Mouse (Mus musculus): Measurements from ENCODE around the gene Tmcc3.

The Tmcc3 gene

DNA sequence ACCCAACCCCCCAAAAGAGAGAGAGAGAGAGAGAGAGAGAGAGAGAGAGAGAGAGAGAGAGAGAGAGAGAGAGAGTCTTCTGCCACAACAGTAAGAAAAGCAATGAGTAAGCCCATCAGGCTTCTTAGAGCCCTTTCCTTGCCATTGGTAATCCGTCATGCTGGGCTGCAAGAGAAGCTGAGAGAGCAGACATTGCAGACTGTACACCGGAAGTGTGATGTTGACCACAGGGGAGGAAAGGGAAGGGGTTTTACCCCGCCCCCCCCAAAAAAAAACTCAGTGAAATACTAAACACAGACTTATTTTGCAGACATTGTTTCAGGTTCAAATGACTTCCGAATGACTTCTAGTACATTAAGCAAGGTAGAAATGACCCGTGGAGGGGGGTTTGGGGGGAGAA is 328.3 kb downstream of the Tmcc3 start:
- no peak for DNase-seq (ENCODE audit: low spot score)
